Mouse (Mus musculus): ENCODE measurements around the gene Spaca3.

GRCm38 (mm10) chr11:80884521-80885231 lies 26.5 kb downstream of the Spaca3 start:
- TF ChIP-seq CTCF (IDR thresholded peaks at IDR 0.05; ENCODE audit: low read depth, low read length) (no peak), POLR2AphosphoS5 (IDR thresholded peaks at IDR 0.05; ENCODE audit: insufficient replicate concordance, low read depth, low read length) (no peak), TAL1 (conservative IDR thresholded peaks at IDR 0.05; ENCODE audit: low read depth, low read length) (no peak), GATA1 (IDR thresholded peaks at IDR 0.05; ENCODE audit: borderline replicate concordance, low read length) (no peak), GATA2 (IDR thresholded peaks at IDR 0.05; ENCODE audit: borderline replicate concordance, low read depth, low read length) (no peak)
